Mouse (Mus musculus): ENCODE measurements around the gene Axdnd1.
"Not testable (repeated sequence)": the region's sequence is repeated elsewhere in the genome, so short reads cannot be mapped to it uniquely, and the experiment has no call there.

Gene Axdnd1

GRCm38 (mm10) chr1:156323126-156323525 lies 97.8 kb downstream of the Axdnd1 start:
- DNase-seq (ENCODE audit: low spot score), result no peak

GRCm38 (mm10) chr1:156310630-156311029 lies 110.3 kb downstream of the Axdnd1 start, which contains the start of gene Nphs2:
Nphs2 (plus strand) TSS chr1:156310727.
- peak; percentile 40 for DNase-seq (ENCODE audit: low spot score)

GRCm38 (mm10) chr1:156308595-156308994 lies 112.4 kb downstream of the Axdnd1 start:
- no peak for DNase-seq (ENCODE audit: low spot score)

GRCm38 (mm10) chr1:156302911-156303749 lies 117.8 kb downstream of the Axdnd1 start, which contains the start of gene Tdrd5:
Tdrd5 (minus strand) TSS chr1:156303664.
- DNase-seq (ENCODE audit: low spot score), result peak; percentile 62

GRCm38 (mm10) chr1:156290016-156290415 lies 130.9 kb downstream of the Axdnd1 start:
- no peak for DNase-seq (ENCODE audit: low spot score)

GRCm38 (mm10) chr1:156289222-156289587 lies 131.8 kb downstream of the Axdnd1 start:
- DNase-seq (ENCODE audit: low spot score), result not testable (repeated sequence)

- DNase-seq (ENCODE audit: low spot score), result no peak
Measured at GRCm38 (mm10) chr1:156288556-156289221, 132.3 kb downstream of the Axdnd1 start.

- no peak for DNase-seq (ENCODE audit: low spot score)
Measured at GRCm38 (mm10) chr1:156285541-156285896, 135.4 kb downstream of the Axdnd1 start.

GRCm38 (mm10) chr1:156284851-156285540 lies 136.0 kb downstream of the Axdnd1 start:
- peak; percentile 48 for DNase-seq (ENCODE audit: low spot score)

- no peak for DNase-seq (ENCODE audit: low spot score)
Measured at GRCm38 (mm10) chr1:156284207-156284606, 136.8 kb downstream of the Axdnd1 start.

- no peak for DNase-seq (ENCODE audit: low spot score)
Measured at GRCm38 (mm10) chr1:156280131-156280530, 140.8 kb downstream of the Axdnd1 start.

- DNase-seq (ENCODE audit: low spot score), result no peak
Measured at GRCm38 (mm10) chr1:156273647-156274046, 147.3 kb downstream of the Axdnd1 start.

Data from ovary, postnatal 36 days (tissue).